Mouse (Mus musculus) spleen, adult 2 months (tissue): ENCODE results near the gene Necab3.

Source experiments
- CTCF ChIP-seq: fragments of 200-500 bp; IDR thresholded peaks from 2 replicates; pipeline ENCODE4 v1.5.1; 2011; ENCODE audit warnings: mild to moderate bottlenecking, inconsistent platforms; ENCODE audit not compliant: insufficient read depth, insufficient read length, insufficient replicate concordance; ENCODE audit errors: extremely low read depth
- POLR2A ChIP-seq: fragments of 200-500 bp; IDR thresholded peaks from 2 replicates; pipeline ENCODE4 v1.6.1; 2011; ENCODE audit warnings: low read depth, low read length, inconsistent platforms

DNA sequence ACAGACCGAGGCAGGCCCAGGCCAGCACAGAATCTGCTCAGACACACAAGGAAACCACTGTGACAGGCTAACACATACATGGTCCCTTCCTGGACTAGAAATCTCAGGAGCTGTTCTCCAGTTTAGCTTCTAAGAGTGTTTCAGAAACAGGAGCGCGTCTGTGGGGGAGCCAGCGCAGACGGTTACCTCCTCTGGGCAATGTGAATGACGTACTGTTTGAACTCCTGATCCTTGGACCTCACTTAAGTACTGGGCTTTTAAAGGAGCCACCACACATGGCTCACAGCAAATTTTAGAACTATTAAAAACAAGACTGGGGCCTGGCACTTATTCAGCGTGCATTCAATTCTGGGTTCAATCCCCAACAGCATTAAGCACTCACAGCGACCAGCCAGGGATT is 8.0 kb upstream of the Necab3 start:
- TF ChIP-seq CTCF (no peak), POLR2A (no peak)
